Mouse (Mus musculus): Measurements from ENCODE around the gene Hmga2.

The Hmga2 gene

GRCm38 (mm10) chr10:120475601-120476515, at the start of gene Hmga2:
Hmga2 (minus strand) TSS chr10:120476469.
- peak; percentile 55 for DNase-seq (ENCODE audit: low spot score)

GRCm38 (mm10) chr10:120522959-120523358, 46.7 kb upstream of the Hmga2 start:
- no peak for DNase-seq (ENCODE audit: low spot score)

DNA sequence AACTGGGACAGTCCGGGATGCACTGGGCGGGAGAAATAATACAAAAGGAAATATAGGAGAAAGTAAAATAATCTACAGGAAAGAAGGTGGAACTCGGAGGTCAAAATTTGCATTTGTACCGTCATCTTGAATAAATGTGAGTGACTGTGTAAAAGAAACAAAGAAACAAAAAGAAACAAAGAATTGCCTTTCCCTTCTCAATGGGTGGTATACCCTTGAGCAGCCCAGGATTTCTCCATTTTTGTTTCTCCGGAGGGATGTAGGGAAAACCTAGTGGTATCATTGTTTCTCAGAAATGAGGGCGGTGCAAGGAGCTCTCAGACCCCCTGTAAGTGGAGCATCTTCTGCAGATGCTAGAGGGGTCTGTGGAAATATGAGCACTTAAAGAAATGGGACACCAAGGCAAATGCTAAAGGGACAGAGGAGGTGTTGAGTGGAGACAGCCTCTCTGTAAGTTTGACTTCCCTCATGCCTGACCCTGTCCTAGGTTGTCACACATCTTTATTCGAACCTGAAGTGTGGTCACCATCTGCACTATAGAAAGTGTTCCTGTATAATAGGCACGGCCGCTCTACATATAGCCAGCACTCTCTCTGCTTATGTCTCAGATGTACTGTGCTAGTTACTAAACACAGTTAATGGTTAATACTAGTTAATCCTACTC, 45.8 kb upstream of the Hmga2 start:
- no peak for DNase-seq (ENCODE audit: low spot score)

- peak; percentile 48 for DNase-seq (ENCODE audit: low spot score)
Measured at GRCm38 (mm10) chr10:120516311-120516710, 40.0 kb upstream of the Hmga2 start.

- DNase-seq (ENCODE audit: low spot score) = no peak
Measured at GRCm38 (mm10) chr10:120513721-120514120, 37.5 kb upstream of the Hmga2 start.

DNA sequence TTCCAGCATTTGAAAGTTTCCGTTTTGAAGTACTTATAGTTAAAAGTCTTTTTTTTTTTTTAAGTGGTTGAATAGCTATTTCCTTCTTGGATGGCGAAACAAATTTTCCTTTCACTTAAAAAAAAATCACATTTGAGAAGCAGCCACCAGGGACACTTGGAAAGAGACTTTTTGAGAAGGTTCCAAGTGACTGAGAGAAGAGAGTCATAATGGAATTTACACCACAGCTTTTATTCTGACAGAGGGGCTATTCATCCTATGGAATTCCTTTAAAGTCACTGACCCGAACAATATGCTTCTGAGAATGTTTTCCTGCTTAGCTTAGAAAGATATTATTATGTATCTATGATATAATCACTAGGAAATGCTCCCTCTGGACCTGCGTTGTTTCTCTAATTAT, 36.7 kb upstream of the Hmga2 start:
- DNase-seq (ENCODE audit: low spot score) = peak; percentile 34

- DNase-seq (ENCODE audit: low spot score) = no peak
Measured at GRCm38 (mm10) chr10:120512121-120512520, 35.9 kb upstream of the Hmga2 start.

DNA sequence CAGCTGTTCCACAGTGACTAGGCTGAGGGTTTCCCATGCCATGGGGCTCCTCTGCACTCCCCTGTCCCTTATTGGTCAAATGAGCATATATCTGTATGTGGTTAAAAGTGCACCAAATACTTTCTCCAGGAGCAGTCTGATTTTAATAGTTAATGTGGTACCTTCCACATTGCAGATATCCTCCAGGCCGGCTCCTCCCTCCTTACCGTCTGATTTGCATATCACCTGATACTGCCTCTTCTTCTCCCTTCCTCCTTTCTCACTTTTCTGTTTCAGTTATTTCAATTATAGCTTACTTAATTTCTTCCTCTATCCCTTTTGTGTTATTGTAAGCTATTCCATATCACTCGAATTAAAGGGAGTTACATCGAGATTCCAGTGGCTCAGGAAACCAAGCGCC, 27.7 kb upstream of the Hmga2 start:
- no peak for DNase-seq (ENCODE audit: low spot score)

- no peak for DNase-seq (ENCODE audit: low spot score)
Measured at GRCm38 (mm10) chr10:120500794-120501193, 24.5 kb upstream of the Hmga2 start.

- no peak for DNase-seq (ENCODE audit: low spot score)
Measured at GRCm38 (mm10) chr10:120498086-120498485, 21.8 kb upstream of the Hmga2 start.

DNA sequence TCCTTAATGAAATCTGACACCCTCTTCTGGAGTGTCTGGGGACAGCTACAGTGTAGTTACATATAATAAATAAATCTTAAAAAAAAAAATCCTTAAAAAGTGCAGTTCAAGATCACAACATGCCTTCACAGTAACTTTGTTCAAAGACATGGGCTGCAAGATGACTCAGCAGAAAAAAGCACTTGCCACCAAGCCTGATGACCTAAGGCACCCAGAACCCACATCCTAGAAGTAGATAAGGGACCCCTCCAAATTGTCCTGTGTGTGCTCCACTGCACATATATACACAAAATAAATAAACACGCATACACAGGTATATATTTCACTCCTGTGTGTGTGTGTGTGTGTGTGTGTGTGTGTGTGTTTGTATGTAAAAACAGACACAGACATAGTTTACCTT, 18.4 kb upstream of the Hmga2 start:
- DNase-seq (ENCODE audit: low spot score) = no peak

DNA sequence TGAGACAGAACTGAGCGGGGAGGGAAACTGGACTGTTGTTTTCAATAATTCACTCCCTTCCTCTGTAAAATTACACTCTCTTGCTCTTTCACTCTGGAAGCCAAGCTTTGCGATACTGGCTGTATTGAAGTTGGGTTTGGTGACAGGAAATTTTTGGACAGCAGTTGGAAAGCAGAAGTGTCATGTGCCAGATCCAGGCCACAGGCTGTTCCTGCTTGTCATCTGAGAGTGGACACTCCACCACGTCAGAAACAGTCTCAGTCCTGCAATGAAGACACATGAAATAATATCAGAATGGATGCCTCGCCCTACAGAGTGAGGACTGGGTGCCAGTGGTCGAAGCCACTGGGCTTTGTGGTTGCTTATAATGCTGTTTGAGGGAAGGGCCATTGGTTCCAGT, 15.2 kb upstream of the Hmga2 start:
- DNase-seq (ENCODE audit: low spot score) = no peak

DNA sequence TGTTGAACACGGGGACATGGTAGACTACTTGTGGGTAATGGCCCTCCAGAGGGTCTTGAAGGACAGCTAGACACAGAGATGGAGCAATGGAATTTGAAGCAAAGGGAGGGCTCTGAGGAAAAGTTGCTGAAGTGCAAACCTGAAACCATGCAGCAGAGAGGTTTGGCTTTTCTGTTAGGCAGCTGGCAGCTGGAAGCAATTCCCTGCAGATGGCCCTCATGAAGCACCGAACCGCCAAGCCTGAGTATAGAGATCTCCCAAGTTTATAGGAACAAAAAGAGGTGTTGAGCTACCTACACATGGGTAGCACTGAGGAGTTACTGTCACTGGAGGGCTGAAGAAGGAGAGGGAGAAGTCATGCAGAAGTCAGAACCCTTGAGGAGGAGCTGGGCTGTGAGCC, 13.3 kb upstream of the Hmga2 start:
- no peak for DNase-seq (ENCODE audit: low spot score)

- DNase-seq (ENCODE audit: low spot score) = no peak
Measured at GRCm38 (mm10) chr10:120488526-120488925, 12.3 kb upstream of the Hmga2 start.

GRCm38 (mm10) chr10:120487881-120488280, 11.6 kb upstream of the Hmga2 start:
- no peak for DNase-seq (ENCODE audit: low spot score)

DNA sequence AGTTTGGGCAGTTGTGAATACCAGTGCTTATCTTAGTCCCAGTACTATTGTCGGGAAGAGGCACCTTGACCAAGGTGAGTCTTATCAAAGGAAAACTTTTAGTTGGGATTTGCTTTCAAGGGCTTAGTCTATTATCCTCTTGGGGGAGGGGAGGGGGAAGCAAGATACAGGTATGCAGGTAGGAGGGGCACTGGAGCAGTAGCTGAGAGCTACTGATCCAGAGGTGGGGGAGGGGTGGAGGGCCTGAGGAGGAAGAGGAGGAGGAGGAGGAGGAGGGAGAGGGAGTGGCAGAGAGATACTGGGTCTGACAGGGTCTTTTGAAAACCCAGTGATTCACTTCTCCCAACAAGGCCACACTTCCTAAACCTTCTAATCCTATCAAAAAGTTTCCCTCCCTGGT, 9.2 kb upstream of the Hmga2 start:
- no peak for DNase-seq (ENCODE audit: low spot score)

- DNase-seq (ENCODE audit: low spot score) = no peak
Measured at GRCm38 (mm10) chr10:120484144-120484543, 7.9 kb upstream of the Hmga2 start.

DNA sequence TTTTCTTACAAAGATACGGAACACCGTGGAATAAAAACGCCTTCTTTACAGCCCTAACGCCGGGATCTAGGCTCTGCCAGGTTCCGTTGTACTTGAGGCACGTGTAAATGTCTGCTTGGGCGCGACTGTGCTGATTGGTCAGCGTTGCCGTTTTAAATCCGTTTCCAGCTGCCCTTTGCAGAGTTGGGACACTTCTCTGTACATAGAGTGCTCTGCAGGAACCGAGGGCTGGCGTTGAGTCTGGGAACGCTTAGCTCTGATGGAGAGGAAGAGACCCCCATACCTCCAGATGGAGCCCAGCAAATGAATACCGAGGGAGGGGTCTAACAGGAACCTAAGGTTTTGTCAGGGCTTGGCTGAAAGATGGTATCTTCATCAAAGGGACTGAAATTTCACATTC, 1.9 kb upstream of the Hmga2 start:
- no peak for DNase-seq (ENCODE audit: low spot score)

- peak; percentile 27 for DNase-seq (ENCODE audit: low spot score)
Measured at GRCm38 (mm10) chr10:120477501-120477900, 1.2 kb upstream of the Hmga2 start.

- DNase-seq (ENCODE audit: low spot score) = peak; percentile 40
Measured at GRCm38 (mm10) chr10:120476516-120477336, 457 bp upstream of the Hmga2 start.

GRCm38 (mm10) chr10:120475041-120475541, 1.2 kb downstream of the Hmga2 start:
- peak; percentile 14 for DNase-seq (ENCODE audit: low spot score)

- peak; percentile 29 for DNase-seq (ENCODE audit: low spot score)
Measured at GRCm38 (mm10) chr10:120474301-120474700, 2.0 kb downstream of the Hmga2 start.
